Mouse (Mus musculus) erythroblast, embryonic 14.5 days (primary cell): ENCODE results near the gene Wfdc2. TPM values are rescaled to one million over a fixed set of nuclear protein-coding genes. Genes with fewer than 3 reads are reported as not detected.

ENCODE experiments used
- H3K27me3 ChIP-seq: 2 replicates; pipeline ENCODE4 v1.6.1; 2012; ENCODE audit warnings: inconsistent platforms; ENCODE audit not compliant: control insufficient read depth
- H3K36me3 ChIP-seq: 2 replicates; pipeline ENCODE4 v1.6.1; 2012; ENCODE audit warnings: mild to moderate bottlenecking, inconsistent platforms; ENCODE audit not compliant: control insufficient read depth
- H3K4me1 ChIP-seq: 2 replicates; pipeline ENCODE4 v1.6.1; 2012; ENCODE audit warnings: inconsistent platforms; ENCODE audit not compliant: control insufficient read depth
- H3K4me3 ChIP-seq: replicated peaks from 2 replicates; pipeline ENCODE3; 2012; ENCODE audit warnings: moderate library complexity, mild to moderate bottlenecking, inconsistent platforms
- H3K9me3 ChIP-seq: 2 replicates; pipeline ENCODE4 v1.6.1; 2012; ENCODE audit warnings: low read length, inconsistent platforms, mixed read lengths; ENCODE audit not compliant: control insufficient read depth
- GATA1 ChIP-seq: IDR thresholded peaks from 2 replicates; pipeline ENCODE4 v1.6.1; 2012; ENCODE audit warnings: low read length, inconsistent platforms, mixed read lengths
- TAL1 ChIP-seq: IDR thresholded peaks from 3 replicates; pipeline ENCODE4 v1.6.1; 2012; ENCODE audit warnings: low read length, inconsistent platforms, mixed read lengths
- polyA plus RNA-seq: library from polyadenylated mRNA; stranded (reverse); fragments of >175 nt; gene quantifications from 2 replicates; pipeline ENCODE4 v1.2.3, GENCODE M21; 2012

Wfdc2 gene
- polyA plus RNA-seq, 1 experiment = not detected

DNA sequence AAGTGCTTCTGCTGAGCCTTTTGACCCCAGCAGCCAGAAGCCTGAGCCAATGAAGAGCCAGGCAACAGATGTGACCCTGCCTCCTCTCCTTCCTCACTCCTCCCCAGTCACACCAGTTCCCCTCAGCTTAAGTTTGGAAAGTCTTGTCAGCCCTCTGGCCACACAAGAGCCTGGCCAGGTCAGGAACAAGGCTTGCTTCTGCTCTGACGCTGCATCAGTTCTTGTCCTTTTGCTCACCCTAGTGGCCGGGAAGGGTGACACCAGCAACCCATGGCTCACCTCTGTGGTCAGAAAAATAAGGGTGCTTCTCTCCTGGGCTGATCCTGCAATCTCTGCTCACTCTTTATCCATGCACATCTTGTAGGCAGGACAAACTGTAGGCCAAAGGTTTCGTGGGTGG, 41.4 kb upstream of the Wfdc2 start:
- H3K9me3 ChIP-seq = peaks cover 4% of the 10 kb centered on the region; the same call in 1 of the 2 replicates
- H3K36me3 ChIP-seq = no peaks in the 10 kb centered on the region
- H3K4me1 ChIP-seq = no peaks in the 10 kb centered on the region
- H3K27me3 ChIP-seq = peaks cover 22% of the 10 kb centered on the region
- TF ChIP-seq TAL1 (no peak), GATA1 (no peak)
- no peak overlapping the region for H3K4me3 ChIP-seq

DNA sequence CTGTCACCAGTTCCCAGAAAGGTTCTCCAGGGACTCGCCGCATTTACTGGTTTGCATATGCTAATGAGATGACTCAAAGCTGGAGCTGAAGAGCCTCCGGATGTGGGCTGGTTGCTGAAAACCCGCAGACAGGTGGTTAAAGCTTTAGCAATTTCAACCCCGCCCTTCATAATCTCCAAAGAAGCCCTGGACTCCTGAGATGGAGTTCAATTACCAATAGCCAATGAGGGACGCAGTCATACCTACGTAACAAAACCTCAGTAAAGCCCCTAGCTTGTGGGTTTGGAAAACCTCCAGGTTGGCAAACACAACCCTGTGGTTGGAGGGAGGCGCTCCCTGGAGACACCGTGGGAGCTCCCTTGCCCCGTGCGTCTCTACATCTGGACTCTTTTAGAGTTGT, 40.4 kb upstream of the Wfdc2 start:
- H3K4me3 ChIP-seq = no peak overlapping the region
- H3K9me3 ChIP-seq = peaks cover 12% of the 10 kb centered on the region
- H3K36me3 ChIP-seq = no peaks in the 10 kb centered on the region
- H3K4me1 ChIP-seq = no peaks in the 10 kb centered on the region
- peaks cover 22% of the 10 kb centered on the region for H3K27me3 ChIP-seq
- TF ChIP-seq TAL1 (no peak), GATA1 (no peak)

DNA sequence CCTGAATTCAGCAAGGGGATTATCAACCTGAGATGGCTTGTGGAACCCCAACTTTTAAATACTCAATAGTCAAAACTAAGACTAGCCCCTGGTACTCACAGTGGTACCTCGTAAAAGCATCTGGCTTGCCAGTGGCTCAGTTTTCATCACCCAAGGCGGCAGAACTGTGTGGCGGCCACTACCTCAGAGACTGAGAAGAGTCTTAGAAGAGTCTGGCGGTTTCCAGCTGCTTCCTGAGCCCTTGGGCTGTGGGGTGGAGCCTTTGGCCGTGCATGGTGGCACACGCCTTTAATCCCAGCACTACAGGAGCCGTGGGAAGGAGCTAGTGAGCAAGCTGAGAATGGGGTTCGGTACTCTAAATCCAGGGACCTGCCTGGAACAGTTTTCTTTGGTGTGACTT, 39.9 kb upstream of the Wfdc2 start:
- TF ChIP-seq GATA1 (no peak), TAL1 (no peak)
- Histone ChIP-seq H3K9me3 (peaks cover 13% of the 10 kb centered on the region), H3K4me3 (no peak overlapping the region), H3K27me3 (peaks cover 22% of the 10 kb centered on the region), H3K36me3 (no peaks in the 10 kb centered on the region), H3K4me1 (no peaks in the 10 kb centered on the region)

DNA sequence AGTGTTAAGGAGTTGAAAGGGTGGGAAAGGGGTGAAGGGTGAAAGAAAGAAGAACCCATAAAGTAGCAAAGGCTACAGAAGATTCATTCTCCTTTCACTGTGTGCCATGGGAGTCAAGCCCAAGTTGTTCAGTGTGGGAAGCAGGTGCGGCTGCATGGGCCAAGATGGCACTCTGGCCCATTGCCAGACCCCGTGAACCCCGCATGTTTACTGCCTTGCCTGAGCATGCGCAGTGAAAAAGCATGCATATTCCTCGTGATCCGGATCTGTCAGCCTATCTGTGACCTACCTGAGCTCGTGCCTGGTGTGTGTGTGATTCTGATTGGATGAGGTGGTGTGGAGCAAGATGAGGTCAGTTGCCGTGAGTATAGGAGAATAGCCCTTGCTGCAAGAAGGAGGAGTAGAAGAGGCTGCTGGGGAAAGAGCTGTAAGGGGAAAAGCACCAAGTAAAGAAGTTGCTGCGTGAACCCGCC, 38.9 kb upstream of the Wfdc2 start:
- Histone ChIP-seq H3K27me3 (peaks cover 22% of the 10 kb centered on the region), H3K9me3 (peaks cover 13% of the 10 kb centered on the region), H3K4me3 (no peak overlapping the region), H3K36me3 (no peaks in the 10 kb centered on the region), H3K4me1 (no peaks in the 10 kb centered on the region)
- TF ChIP-seq GATA1 (no peak), TAL1 (no peak)

DNA sequence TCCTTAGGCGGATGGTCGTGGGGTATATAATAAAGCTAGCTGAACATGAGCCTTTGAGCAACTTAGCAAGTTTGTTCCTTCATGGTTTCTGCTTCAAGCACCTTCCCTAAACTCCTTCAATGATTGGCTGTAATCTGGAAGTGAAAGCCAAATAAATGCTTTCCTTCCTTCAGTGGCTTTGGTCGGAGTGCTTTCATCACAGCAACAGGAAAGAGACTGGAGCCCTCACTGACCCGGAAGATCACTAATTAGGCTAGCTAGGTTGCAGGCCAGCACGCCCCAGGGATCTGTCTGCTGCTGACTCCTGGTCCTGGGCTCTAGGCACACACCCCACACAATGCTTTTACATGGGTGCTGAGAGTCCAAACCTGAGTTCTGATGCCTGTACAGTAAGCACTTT, 33.7 kb upstream of the Wfdc2 start:
- no peak for TF ChIP-seq TAL1
- no peak for TF ChIP-seq GATA1
- Histone ChIP-seq H3K4me3 (no peak overlapping the region), H3K27me3 (peaks cover 1% of the 10 kb centered on the region; the same call in 1 of the 2 replicates), H3K36me3 (no peaks in the 10 kb centered on the region), H3K4me1 (peaks cover 7% of the 10 kb centered on the region), H3K9me3 (peaks cover 13% of the 10 kb centered on the region)

DNA sequence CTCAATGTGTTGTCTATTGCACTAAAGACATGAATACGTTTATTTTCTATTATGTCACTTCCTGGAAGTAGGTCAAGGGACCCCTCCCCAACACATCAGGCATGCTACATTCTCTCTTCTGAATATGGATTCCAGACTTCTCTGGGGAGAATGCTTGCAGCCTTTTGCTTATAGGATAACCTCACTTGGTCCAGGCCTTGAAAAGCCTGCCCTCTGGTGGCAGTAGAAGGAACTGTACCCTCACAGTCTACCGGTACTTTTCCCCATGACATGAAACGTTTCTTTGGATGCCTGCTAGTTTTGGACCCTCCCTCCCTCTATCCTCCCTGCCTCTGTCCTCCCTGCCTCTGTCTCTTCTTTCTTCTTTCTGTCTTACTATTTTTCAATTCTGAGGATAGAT, 31.0 kb upstream of the Wfdc2 start:
- no peaks in the 10 kb centered on the region for H3K27me3 ChIP-seq
- H3K4me3 ChIP-seq = no peak overlapping the region
- H3K9me3 ChIP-seq = peaks cover 8% of the 10 kb centered on the region
- H3K4me1 ChIP-seq = peaks cover 7% of the 10 kb centered on the region
- H3K36me3 ChIP-seq = no peaks in the 10 kb centered on the region
- TF ChIP-seq GATA1 (no peak), TAL1 (no peak)

DNA sequence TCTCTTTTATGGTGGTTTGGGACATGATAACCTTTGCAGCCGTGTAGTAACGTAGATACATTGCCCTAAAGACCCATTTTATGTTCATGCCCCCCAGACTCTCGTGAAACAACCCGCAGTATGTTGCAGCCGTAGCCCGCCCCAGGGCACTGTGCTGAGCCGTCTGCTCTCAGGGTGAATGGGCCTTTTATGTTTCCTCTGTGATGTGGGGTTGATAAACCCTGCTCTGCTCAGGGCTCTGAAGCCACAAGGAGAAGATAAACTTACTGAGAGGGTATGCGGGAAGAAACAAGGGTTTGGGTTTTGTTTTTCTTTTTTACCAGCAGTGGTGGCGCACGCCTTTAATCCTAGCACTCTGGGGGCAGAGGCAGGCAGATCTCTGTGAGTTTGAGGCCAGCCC, 27.9 kb upstream of the Wfdc2 start:
- no peak for TF ChIP-seq GATA1
- H3K27me3 ChIP-seq = no peaks in the 10 kb centered on the region
- peaks cover 7% of the 10 kb centered on the region for H3K4me1 ChIP-seq
- no peaks in the 10 kb centered on the region for H3K9me3 ChIP-seq
- H3K36me3 ChIP-seq = no peaks in the 10 kb centered on the region
- no peak overlapping the region for H3K4me3 ChIP-seq

DNA sequence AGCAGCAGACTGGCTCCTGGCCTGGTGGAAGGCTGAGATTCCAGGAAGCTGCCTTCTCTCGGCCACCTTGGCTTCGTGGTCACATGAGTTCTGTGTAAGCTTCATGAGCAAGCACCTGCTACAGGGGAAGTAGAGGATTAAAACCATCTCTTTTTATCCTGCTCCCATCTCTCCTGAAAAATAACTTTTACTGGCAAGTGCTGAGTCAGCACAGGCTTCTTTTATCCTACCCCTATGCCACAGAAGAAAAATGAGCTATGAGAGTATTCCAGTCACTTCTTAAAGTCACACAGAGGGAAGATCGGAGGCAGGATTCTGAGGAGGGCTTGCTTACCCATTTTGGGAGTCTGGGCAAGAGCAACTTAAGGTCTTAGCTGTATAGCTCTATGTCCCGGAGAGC, 25.2 kb upstream of the Wfdc2 start:
- Histone ChIP-seq H3K4me3 (no peak overlapping the region), H3K36me3 (no peaks in the 10 kb centered on the region), H3K9me3 (no peaks in the 10 kb centered on the region), H3K27me3 (no peaks in the 10 kb centered on the region), H3K4me1 (peaks cover 2% of the 10 kb centered on the region)
- no peak for TF ChIP-seq GATA1
- no peak for TF ChIP-seq TAL1

DNA sequence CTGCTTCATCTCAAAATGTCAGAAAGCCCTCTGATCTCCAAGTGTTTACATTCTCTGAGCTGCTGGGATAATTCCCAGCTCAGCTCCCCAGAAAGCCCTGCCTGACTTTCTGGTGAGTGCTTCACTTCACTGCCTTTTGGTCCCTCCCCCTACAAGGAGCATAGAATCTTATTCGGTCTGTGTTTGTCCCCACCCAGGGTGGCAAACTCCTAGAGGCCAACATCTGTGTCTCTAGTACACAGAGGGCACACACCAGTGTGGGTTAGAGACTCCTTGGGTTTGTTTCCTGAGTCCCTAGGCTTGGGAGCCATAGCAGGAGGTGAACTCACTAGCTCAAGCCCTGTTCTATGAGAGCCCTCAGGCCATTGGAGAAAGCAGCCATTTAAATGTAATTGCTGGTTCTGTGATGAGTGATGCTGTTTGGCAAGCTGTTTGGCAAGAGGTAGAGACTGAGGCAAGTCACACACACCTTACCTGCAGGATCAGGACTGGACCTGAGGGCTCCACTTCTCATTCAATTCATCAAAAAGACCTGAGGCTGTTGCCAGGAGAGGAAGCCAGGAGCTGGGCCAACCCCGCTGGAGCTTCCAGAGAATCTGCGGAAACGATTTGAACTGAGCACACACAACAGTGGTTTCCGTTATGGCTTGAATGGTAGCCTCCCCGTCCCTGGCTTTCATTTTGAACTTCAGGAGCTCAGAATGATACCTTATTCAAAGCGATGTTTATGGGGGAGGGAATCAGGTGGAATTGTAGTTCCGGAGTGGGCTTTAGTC, 21.4 kb upstream of the Wfdc2 start:
- Histone ChIP-seq H3K27me3 (no peaks in the 10 kb centered on the region), H3K4me1 (no peaks in the 10 kb centered on the region), H3K4me3 (no peak overlapping the region), H3K36me3 (no peaks in the 10 kb centered on the region), H3K9me3 (no peaks in the 10 kb centered on the region)
- no peak for TF ChIP-seq TAL1
- no peak for TF ChIP-seq GATA1

DNA sequence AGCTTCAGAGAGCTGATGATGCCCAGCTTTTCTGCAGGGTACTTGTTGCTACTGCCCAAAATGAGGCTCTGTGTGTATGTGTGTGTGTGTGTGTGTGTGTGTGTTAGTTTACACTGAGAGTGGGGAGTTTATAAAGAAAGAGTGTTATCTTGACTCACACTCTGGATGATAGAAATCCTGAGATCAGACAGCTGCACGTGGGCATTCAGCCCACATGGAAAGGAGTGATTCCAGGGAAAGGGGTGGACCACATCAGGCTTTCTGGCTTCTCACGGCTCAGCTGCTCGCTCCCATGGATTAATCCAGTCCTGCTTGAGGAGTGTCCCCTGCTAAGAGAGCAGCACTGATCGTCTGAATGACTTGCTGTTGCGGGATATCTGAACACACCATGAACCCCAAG, 20.1 kb upstream of the Wfdc2 start:
- H3K36me3 ChIP-seq = no peaks in the 10 kb centered on the region
- H3K9me3 ChIP-seq = no peaks in the 10 kb centered on the region
- no peaks in the 10 kb centered on the region for H3K4me1 ChIP-seq
- TF ChIP-seq TAL1 (no peak), GATA1 (no peak)
- no peak overlapping the region for H3K4me3 ChIP-seq
- no peaks in the 10 kb centered on the region for H3K27me3 ChIP-seq
